Mouse (Mus musculus): ENCODE measurements at regions not wholly inside any gene's neighbourhood (a gene's known extent, or its start where the extent isn't known, plus 50 kb on each side); places are given as distances from the start of the nearest gene placed in this dataset.

GRCm38 (mm10) chr10:24433737-24434367, 161.4 kb upstream of the Ccn2 start:
- no peak for ATAC-seq (replicated peaks; ENCODE audit: poor library complexity, severe bottlenecking)

GRCm38 (mm10) chr10:24437177-24437576, 158.1 kb upstream of the Ccn2 start:
- no peak for ATAC-seq (replicated peaks; ENCODE audit: poor library complexity, severe bottlenecking)

GRCm38 (mm10) chr10:24444572-24444971, 150.7 kb upstream of the Ccn2 start:
- ATAC-seq (replicated peaks; ENCODE audit: poor library complexity, severe bottlenecking), result no peak

- ATAC-seq (replicated peaks; ENCODE audit: poor library complexity, severe bottlenecking), result no peak
These were observed 150.2 kb upstream of the Ccn2 start for GRCm38 (mm10) chr10:24445036-24445435.

- ATAC-seq (replicated peaks; ENCODE audit: poor library complexity, severe bottlenecking), result no peak
These were observed 149.1 kb upstream of the Ccn2 start for GRCm38 (mm10) chr10:24446168-24446567.

- ATAC-seq (replicated peaks; ENCODE audit: poor library complexity, severe bottlenecking), result no peak
These were observed 148.1 kb upstream of the Ccn2 start for GRCm38 (mm10) chr10:24447135-24447534.

GRCm38 (mm10) chr10:24448001-24448561, 147.2 kb upstream of the Ccn2 start:
- ATAC-seq (replicated peaks; ENCODE audit: poor library complexity, severe bottlenecking), result no peak; the same call in 1 of the 2 replicates

- ATAC-seq (replicated peaks; ENCODE audit: poor library complexity, severe bottlenecking), result no peak
These were observed 141.7 kb upstream of the Ccn2 start for GRCm38 (mm10) chr10:24453507-24453906.

- ATAC-seq (replicated peaks; ENCODE audit: poor library complexity, severe bottlenecking), result no peak
These were observed 136.6 kb upstream of the Ccn2 start for GRCm38 (mm10) chr10:24458667-24459066.

- ATAC-seq (replicated peaks; ENCODE audit: poor library complexity, severe bottlenecking), result no peak
These were observed 131.4 kb upstream of the Ccn2 start for GRCm38 (mm10) chr10:24463873-24464272.

GRCm38 (mm10) chr10:24464377-24464776, 130.9 kb upstream of the Ccn2 start:
- ATAC-seq (replicated peaks; ENCODE audit: poor library complexity, severe bottlenecking), result no peak

- no peak for ATAC-seq (replicated peaks; ENCODE audit: poor library complexity, severe bottlenecking)
These were observed 125.5 kb upstream of the Ccn2 start for GRCm38 (mm10) chr10:24469741-24470140.

- no peak for ATAC-seq (replicated peaks; ENCODE audit: poor library complexity, severe bottlenecking)
These were observed 123.7 kb upstream of the Ccn2 start for GRCm38 (mm10) chr10:24471521-24471920.

- ATAC-seq (replicated peaks; ENCODE audit: poor library complexity, severe bottlenecking), result no peak
These were observed 119.0 kb upstream of the Ccn2 start for GRCm38 (mm10) chr10:24476288-24476687.

GRCm38 (mm10) chr10:24478535-24478934, 116.7 kb upstream of the Ccn2 start:
- no peak for ATAC-seq (replicated peaks; ENCODE audit: poor library complexity, severe bottlenecking)

GRCm38 (mm10) chr10:24479148-24479547, 116.1 kb upstream of the Ccn2 start:
- no peak for ATAC-seq (replicated peaks; ENCODE audit: poor library complexity, severe bottlenecking)

GRCm38 (mm10) chr10:24481926-24482612, 113.2 kb upstream of the Ccn2 start:
- ATAC-seq (replicated peaks; ENCODE audit: poor library complexity, severe bottlenecking), result no peak

GRCm38 (mm10) chr10:24483053-24483452, 112.2 kb upstream of the Ccn2 start:
- ATAC-seq (replicated peaks; ENCODE audit: poor library complexity, severe bottlenecking), result no peak

GRCm38 (mm10) chr10:24484101-24484660, 111.1 kb upstream of the Ccn2 start:
- ATAC-seq (replicated peaks; ENCODE audit: poor library complexity, severe bottlenecking), result no peak

- ATAC-seq (replicated peaks; ENCODE audit: poor library complexity, severe bottlenecking), result no peak
These were observed 109.8 kb upstream of the Ccn2 start for GRCm38 (mm10) chr10:24485461-24485860.

- no peak for ATAC-seq (replicated peaks; ENCODE audit: poor library complexity, severe bottlenecking)
These were observed 109.0 kb upstream of the Ccn2 start for GRCm38 (mm10) chr10:24486224-24486623.
